Mouse (Mus musculus) midbrain, embryonic 15.5 days (tissue): ENCODE results near the gene Tmem156. TPM values are rescaled to one million over a fixed set of nuclear protein-coding genes. Genes with fewer than 3 reads are reported as not detected.

Experiments used
- ATAC-seq: fragments of 200-750 bp; cut with Nextera tagmentation; replicated peaks from 2 replicates; pipeline ENCODE4 v1.8.0; 2017; ENCODE audit warnings: moderate TSS enrichment
- H3K27ac ChIP-seq: fragments of 300-500 bp; sonication (generic); 2 replicates; pipeline ENCODE4 v1.5.1; 2015; ENCODE audit warnings: mild to moderate bottlenecking, inconsistent platforms
- H3K27me3 ChIP-seq: fragments of 300-500 bp; sonication (generic); replicated peaks from 2 replicates; pipeline ENCODE4 v1.6.1; 2015; ENCODE audit warnings: inconsistent platforms
- H3K36me3 ChIP-seq: fragments of 300-500 bp; sonication (generic); replicated peaks from 2 replicates; pipeline ENCODE4 v1.6.1; 2015; ENCODE audit warnings: inconsistent platforms
- H3K4me1 ChIP-seq: fragments of 300-500 bp; sonication (generic); 2 replicates; pipeline ENCODE4 v1.6.1; 2015; ENCODE audit warnings: inconsistent platforms
- H3K4me2 ChIP-seq: fragments of 300-500 bp; sonication (generic); 2 replicates; pipeline ENCODE4 v1.6.1; 2015; ENCODE audit warnings: inconsistent platforms, mild to moderate bottlenecking, moderate library complexity
- H3K4me3 ChIP-seq: fragments of 300-500 bp; sonication (generic); 2 replicates; pipeline ENCODE4 v1.5.1; 2015; ENCODE audit warnings: mild to moderate bottlenecking, inconsistent platforms
- H3K9ac ChIP-seq: fragments of 300-500 bp; sonication (generic); 2 replicates; pipeline ENCODE4 v1.6.1; 2015; ENCODE audit warnings: mild to moderate bottlenecking, inconsistent platforms
- H3K9me3 ChIP-seq: fragments of 300-500 bp; sonication (generic); 2 replicates; pipeline ENCODE4 v1.6.1; 2016; ENCODE audit warnings: inconsistent platforms
- WGBS: fragments of 180-500 bp; shearing (Covaris S2); methylation state at CpG from one replicate; pipeline ENCODE4 v1.1.7; 2015; ENCODE audit warnings: mixed read lengths; 5-methylcytosine and 5-hydroxymethylcytosine counted together
- polyA plus RNA-seq: library from polyadenylated mRNA; unstranded; fragments of >200 nt; fragmentation: Nextera tagmentation; extraction: Ambion mirVana; gene quantifications from 2 replicates; pipeline ENCODE4 v1.2.1, GENCODE M21; 2015

Tmem156 gene
- polyA plus RNA-seq, 1 experiment from 2014 or later: 0.22 TPM

DNA sequence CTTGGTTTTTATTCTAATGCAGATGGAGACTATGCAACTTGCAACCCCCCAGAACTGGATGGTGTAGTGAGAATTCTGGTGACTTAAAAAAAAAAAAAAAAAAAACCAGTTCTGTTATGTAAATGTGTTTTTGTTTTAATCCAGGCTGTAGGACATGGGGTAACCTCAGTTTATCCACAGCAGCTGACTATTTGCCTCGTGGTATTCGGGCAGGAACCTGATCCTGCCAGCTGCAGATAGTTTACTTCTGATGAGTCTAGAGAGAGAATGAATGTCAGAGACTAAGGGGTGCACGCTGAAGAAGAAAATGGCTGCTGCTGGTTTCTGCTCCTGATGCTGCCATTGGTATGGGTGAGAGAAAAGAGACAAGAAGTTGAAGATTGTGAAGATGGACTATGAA lies 4.2 kb upstream of the Tmem156 start:
- ATAC-seq: no peak
- 91% methylated on average over 3 of the region's 3 CpGs for WGBS

GRCm38 (mm10) chr5:65094902-65095545 lies 3.1 kb upstream of the Tmem156 start:
- Histone ChIP-seq H3K9me3 (no peaks in the 10 kb centered on the region), H3K9ac (no peak overlapping the region), H3K4me2 (no peak overlapping the region), H3K36me3 (no peaks in the 10 kb centered on the region), H3K27me3 (no peaks in the 10 kb centered on the region), H3K27ac (no peak overlapping the region), H3K4me1 (no peaks in the 10 kb centered on the region), H3K4me3 (no peak overlapping the region)
- 88% methylated on average over 7 of the region's 7 CpGs for WGBS
- no peak for ATAC-seq

More for the DNA sequence above, 4.2 kb upstream of the Tmem156 start:
- no peaks in the 10 kb centered on the region for H3K9me3 ChIP-seq
- no peaks in the 10 kb centered on the region for H3K27me3 ChIP-seq
- H3K4me3 ChIP-seq: no peak overlapping the region
- no peak overlapping the region for H3K27ac ChIP-seq
- H3K9ac ChIP-seq: no peak overlapping the region
- no peaks in the 10 kb centered on the region for H3K36me3 ChIP-seq
- no peaks in the 10 kb centered on the region for H3K4me1 ChIP-seq
- no peak overlapping the region for H3K4me2 ChIP-seq

- H3K4me1 ChIP-seq: no peaks in the 10 kb centered on the region
- no peak overlapping the region for H3K27ac ChIP-seq
- H3K9me3 ChIP-seq: no peaks in the 10 kb centered on the region
- ATAC-seq: no peak
- no peaks in the 10 kb centered on the region for H3K27me3 ChIP-seq
- no peaks in the 10 kb centered on the region for H3K36me3 ChIP-seq
- no peak overlapping the region for H3K4me3 ChIP-seq
- H3K9ac ChIP-seq: no peak overlapping the region
- H3K4me2 ChIP-seq: no peak overlapping the region
Measured at GRCm38 (mm10) chr5:65093769-65094168, 1.8 kb upstream of the Tmem156 start.

DNA sequence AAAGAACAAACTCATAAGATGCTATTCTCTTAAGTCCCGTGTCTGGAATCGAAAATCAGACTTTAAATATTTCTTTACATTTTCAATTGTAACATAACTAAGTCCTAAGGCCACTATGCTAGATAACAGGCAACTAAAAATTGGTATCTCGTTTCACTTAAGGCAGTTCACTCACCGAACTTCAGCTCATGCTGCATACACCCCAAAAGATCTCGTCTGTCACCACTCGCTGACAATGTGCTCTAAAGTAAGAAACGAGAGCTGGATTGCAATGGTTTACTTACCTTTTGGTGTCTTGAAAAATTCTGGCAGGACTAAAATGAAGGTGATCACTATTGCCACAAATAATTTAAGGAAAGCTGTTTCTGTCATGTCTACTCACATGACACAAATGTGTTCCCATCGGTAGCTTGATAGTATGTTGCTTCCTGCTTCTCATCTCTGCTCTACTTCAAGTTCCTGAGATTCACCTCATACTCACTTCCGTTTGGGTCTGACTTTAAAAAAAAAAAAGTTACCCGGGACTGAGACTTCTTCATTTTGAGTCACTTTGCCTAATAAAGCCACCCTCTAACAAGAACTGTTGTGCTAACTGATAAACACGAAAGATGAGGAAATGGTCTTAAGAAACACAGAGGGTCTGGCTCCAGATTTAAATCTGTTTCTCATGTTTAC lies 611 bp downstream of the Tmem156 start:
- H3K4me2 ChIP-seq: no peak overlapping the region
- no peak for ATAC-seq
- H3K4me1 ChIP-seq: no peaks in the 10 kb centered on the region
- no peaks in the 10 kb centered on the region for H3K9me3 ChIP-seq
- no peak overlapping the region for H3K9ac ChIP-seq
- no peaks in the 10 kb centered on the region for H3K27me3 ChIP-seq
- H3K36me3 ChIP-seq: no peaks in the 10 kb centered on the region
- WGBS: 81% methylated on average over 11 of the region's 11 CpGs
- no peak overlapping the region for H3K27ac ChIP-seq
- H3K4me3 ChIP-seq: no peak overlapping the region

DNA sequence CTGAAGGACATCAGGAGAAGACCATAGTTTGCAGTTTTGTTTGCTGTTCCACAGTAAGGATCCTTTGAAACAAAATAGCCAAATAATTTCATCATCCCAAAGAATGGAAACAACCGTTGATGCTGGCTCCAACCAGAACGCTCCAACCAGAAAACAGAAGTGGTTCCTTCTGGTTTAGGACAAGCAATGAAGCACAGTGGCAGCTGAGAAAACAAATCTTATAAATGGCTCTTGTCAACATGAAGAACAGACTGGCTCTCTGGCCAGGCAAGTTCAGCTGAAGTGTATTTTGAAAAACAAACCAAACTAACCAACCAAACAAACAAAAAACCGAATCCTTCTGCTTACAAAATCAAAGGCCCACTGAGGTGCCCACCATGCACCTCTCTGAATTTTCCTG lies 2.2 kb downstream of the Tmem156 start:
- no peak overlapping the region for H3K9ac ChIP-seq
- H3K4me2 ChIP-seq: no peak overlapping the region
- H3K27ac ChIP-seq: no peak overlapping the region
- no peaks in the 10 kb centered on the region for H3K36me3 ChIP-seq
- H3K27me3 ChIP-seq: no peaks in the 10 kb centered on the region
- WGBS: 82% methylated on average over 3 of the region's 3 CpGs
- no peaks in the 10 kb centered on the region for H3K9me3 ChIP-seq
- H3K4me3 ChIP-seq: no peak overlapping the region
- no peaks in the 10 kb centered on the region for H3K4me1 ChIP-seq
- no peak for ATAC-seq

DNA sequence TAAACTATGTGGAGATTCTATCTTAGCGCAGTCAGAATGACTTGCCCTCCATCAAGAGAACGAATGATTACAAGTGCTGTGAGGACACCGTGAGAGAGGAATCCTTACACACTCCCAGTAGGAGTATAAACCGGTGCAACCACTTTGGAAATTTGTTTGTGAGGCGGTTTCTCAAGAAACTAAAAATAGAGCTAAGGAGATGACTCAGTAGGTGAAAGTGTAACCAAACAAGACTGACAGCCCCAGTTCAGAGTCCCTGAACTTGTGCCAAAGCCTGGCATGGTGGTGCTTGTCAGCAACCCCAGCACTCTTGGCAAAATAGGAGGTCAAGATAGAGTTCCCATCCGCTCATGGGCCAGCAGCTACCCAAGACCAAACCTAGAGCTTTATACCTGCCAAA lies 5.4 kb downstream of the Tmem156 start:
- WGBS: 82% methylated on average over 6 of the region's 6 CpGs
- no peaks in the 10 kb centered on the region for H3K4me1 ChIP-seq
- no peaks in the 10 kb centered on the region for H3K9me3 ChIP-seq
- H3K27me3 ChIP-seq: no peaks in the 10 kb centered on the region
- ATAC-seq: no peak
- H3K9ac ChIP-seq: no peak overlapping the region
- no peak overlapping the region for H3K4me3 ChIP-seq
- no peak overlapping the region for H3K27ac ChIP-seq
- H3K36me3 ChIP-seq: no peaks in the 10 kb centered on the region
- no peak overlapping the region for H3K4me2 ChIP-seq

GRCm38 (mm10) chr5:65081836-65082235 lies 10.1 kb downstream of the Tmem156 start:
- H3K4me3 ChIP-seq: no peak overlapping the region

DNA sequence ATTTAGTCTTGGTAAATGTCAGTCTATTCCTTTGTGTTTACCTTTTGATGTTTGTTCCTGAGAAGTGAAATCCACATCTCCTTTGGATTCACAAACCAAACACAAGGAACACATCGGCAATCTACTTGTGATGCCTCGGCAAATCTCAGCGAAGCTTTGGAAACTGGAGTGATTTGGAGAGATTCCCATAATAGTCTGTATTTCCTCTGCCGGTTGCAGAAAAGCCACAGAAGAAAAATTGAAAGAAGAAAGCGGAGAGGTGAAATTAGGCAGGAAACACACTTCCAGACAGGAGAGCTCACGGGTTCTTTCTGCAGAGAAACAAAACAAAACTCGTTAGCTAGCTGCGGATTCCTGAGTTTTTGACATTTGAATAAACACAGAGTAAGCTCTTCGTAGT lies 12.1 kb downstream of the Tmem156 start:
- H3K27ac ChIP-seq: 0 out of 2 replicates have a peak overlapping the region, but pooled peaks have one; percentile 3
- no peaks in the 10 kb centered on the region for H3K27me3 ChIP-seq
- H3K36me3 ChIP-seq: no peaks in the 10 kb centered on the region
- no peak overlapping the region for H3K4me2 ChIP-seq
- peak overlapping the region; percentile 10; the same call in 1 of the 2 replicates for H3K4me3 ChIP-seq
- no peaks in the 10 kb centered on the region for H3K4me1 ChIP-seq
- H3K9me3 ChIP-seq: no peaks in the 10 kb centered on the region
- no peak for ATAC-seq
- WGBS: 64% methylated on average over 9 of the region's 9 CpGs
- H3K9ac ChIP-seq: no peak overlapping the region

More at GRCm38 (mm10) chr5:65081836-65082235, 10.1 kb downstream of the Tmem156 start:
- Histone ChIP-seq H3K27ac (no peak overlapping the region), H3K9ac (no peak overlapping the region), H3K4me1 (no peaks in the 10 kb centered on the region), H3K4me2 (no peak overlapping the region), H3K9me3 (no peaks in the 10 kb centered on the region), H3K36me3 (no peaks in the 10 kb centered on the region), H3K27me3 (no peaks in the 10 kb centered on the region)
- WGBS: 80% methylated on average over 4 of the region's 4 CpGs
- ATAC-seq: no peak

GRCm38 (mm10) chr5:65078081-65078480 lies 13.9 kb downstream of the Tmem156 start:
- Histone ChIP-seq H3K4me2 (no peak overlapping the region), H3K4me3 (no peak overlapping the region), H3K27me3 (no peaks in the 10 kb centered on the region), H3K27ac (no peak overlapping the region), H3K9ac (no peak overlapping the region), H3K36me3 (no peaks in the 10 kb centered on the region), H3K4me1 (no peaks in the 10 kb centered on the region), H3K9me3 (no peaks in the 10 kb centered on the region)
- 96% methylated on average over 4 of the region's 4 CpGs for WGBS
- ATAC-seq: no peak

GRCm38 (mm10) chr5:65076748-65077147 lies 15.2 kb downstream of the Tmem156 start:
- Histone ChIP-seq H3K4me2 (no peak overlapping the region), H3K9me3 (no peaks in the 10 kb centered on the region), H3K27ac (no peak overlapping the region), H3K36me3 (no peaks in the 10 kb centered on the region), H3K4me1 (no peaks in the 10 kb centered on the region), H3K27me3 (no peaks in the 10 kb centered on the region), H3K9ac (no peak overlapping the region), H3K4me3 (no peak overlapping the region)
- WGBS: 53% methylated on average over 3 of the region's 3 CpGs
- no peak for ATAC-seq

DNA sequence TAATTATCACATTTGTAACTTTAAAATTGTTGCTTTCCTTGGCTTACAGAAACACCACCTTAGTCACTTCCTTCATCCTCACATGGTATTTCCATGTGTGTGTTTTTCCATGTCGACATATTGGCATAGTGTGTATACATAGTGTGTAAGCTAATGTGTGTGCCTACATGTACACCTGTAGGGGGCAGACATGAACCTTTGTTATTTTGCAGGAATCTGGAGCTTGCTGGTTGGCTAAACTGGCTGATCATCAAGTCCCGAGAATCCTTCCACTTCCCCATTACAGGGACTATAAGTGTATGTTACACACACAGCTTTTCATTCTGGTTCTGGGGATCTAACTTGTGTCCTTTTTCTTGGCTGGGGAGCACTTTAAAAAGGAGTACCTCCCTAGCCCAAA lies 15.8 kb downstream of the Tmem156 start:
- no peak for ATAC-seq
- Histone ChIP-seq H3K27me3 (no peaks in the 10 kb centered on the region), H3K4me1 (no peaks in the 10 kb centered on the region), H3K27ac (no peak overlapping the region), H3K36me3 (no peaks in the 10 kb centered on the region), H3K4me3 (no peak overlapping the region), H3K9me3 (no peaks in the 10 kb centered on the region), H3K4me2 (no peak overlapping the region), H3K9ac (no peak overlapping the region)
- WGBS: 81% methylated on average over 2 of the region's 2 CpGs

DNA sequence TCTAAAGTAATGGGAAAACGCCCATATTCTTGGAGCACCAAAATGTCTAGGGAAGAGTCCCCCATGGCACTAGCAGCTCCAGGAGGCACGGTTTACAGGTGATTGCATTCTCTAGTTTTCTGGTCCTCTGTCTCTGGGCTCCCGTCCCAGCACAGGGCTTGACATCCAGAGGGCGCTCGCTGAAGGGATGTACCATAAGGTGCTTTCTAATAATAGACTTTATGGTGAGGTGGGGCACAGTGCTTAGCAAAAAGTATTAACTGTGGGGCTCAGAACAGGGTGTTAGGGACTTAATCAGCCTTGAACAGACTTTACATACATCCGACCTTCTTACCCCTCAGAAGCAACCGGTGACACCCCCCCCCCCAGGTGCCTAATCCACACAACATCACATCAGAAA lies 17.2 kb downstream of the Tmem156 start:
- no peak for ATAC-seq
- no peak overlapping the region for H3K4me3 ChIP-seq

DNA sequence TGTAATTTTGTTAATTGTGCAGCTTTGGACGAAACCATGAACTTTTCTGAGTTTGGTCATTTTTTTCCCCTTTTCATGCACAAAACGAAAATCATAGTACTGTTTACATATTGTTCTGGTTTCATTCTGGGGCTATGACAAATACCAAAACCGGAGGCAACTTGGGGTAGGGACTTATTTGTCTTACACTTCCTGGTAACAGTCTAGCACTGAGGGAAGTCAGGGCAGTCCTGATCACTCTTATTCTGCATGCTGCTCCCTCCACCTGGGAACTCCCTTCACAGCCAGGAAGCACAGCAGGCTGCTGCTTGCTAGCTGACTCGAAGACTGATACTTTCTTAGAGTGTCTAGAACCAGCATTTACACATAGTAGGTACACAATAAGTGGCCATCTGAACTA lies 18.7 kb downstream of the Tmem156 start:
- H3K4me1 ChIP-seq: peaks cover 4% of the 10 kb centered on the region; the same call in 1 of the 2 replicates
- no peak overlapping the region for H3K9ac ChIP-seq
- H3K4me3 ChIP-seq: no peak overlapping the region
- no peaks in the 10 kb centered on the region for H3K9me3 ChIP-seq
- H3K4me2 ChIP-seq: no peak overlapping the region
- no peak overlapping the region for H3K27ac ChIP-seq
- no peaks in the 10 kb centered on the region for H3K36me3 ChIP-seq
- ATAC-seq: no peak
- no peaks in the 10 kb centered on the region for H3K27me3 ChIP-seq
- WGBS: 75% methylated on average over 4 of the region's 4 CpGs

More for the DNA sequence above, 17.2 kb downstream of the Tmem156 start:
- no peak overlapping the region for H3K4me2 ChIP-seq
- H3K27ac ChIP-seq: no peak overlapping the region
- no peaks in the 10 kb centered on the region for H3K9me3 ChIP-seq
- no peak overlapping the region for H3K9ac ChIP-seq
- no peaks in the 10 kb centered on the region for H3K36me3 ChIP-seq
- H3K4me1 ChIP-seq: peaks cover 1% of the 10 kb centered on the region; the same call in 1 of the 2 replicates
- WGBS: 69% methylated on average over 7 of the region's 7 CpGs
- H3K27me3 ChIP-seq: no peaks in the 10 kb centered on the region
